Mouse (Mus musculus) thymus, adult 2 months (tissue): ENCODE results near the gene Pacrg. TPM values are rescaled to one million over a fixed set of nuclear protein-coding genes. Genes with fewer than 3 reads are reported as not detected.

Experiments
- DNase-seq: peaks from one replicate; pipeline ENCODE4 v3.0.0; 2021
- H3K27ac ChIP-seq: fragments of 200-500 bp; 2 replicates; pipeline ENCODE4 v1.5.1; 2012; ENCODE audit warnings: low read length, control low read depth; ENCODE audit not compliant: control insufficient read depth, insufficient read depth
- H3K27me3 ChIP-seq: fragments of 200-500 bp; 2 replicates; pipeline ENCODE4 v1.6.1; 2012; ENCODE audit warnings: mild to moderate bottlenecking, low read length, moderate library complexity, mixed read lengths; ENCODE audit not compliant: control insufficient read depth, insufficient read depth
- H3K36me3 ChIP-seq: fragments of 200-500 bp; 2 replicates; pipeline ENCODE4 v1.6.1; 2012; ENCODE audit warnings: mild to moderate bottlenecking, low read length, moderate library complexity; ENCODE audit not compliant: control insufficient read depth, insufficient read depth
- H3K4me1 ChIP-seq: fragments of 200-500 bp; replicated peaks from 2 replicates; pipeline ENCODE4 v1.6.1; 2012; ENCODE audit warnings: low read length; ENCODE audit not compliant: control insufficient read depth, insufficient read depth
- H3K4me3 ChIP-seq: fragments of 200-500 bp; 2 replicates; pipeline ENCODE4 v1.5.1; 2012; ENCODE audit warnings: mild to moderate bottlenecking, low read length, control low read depth, moderate library complexity; ENCODE audit not compliant: control insufficient read depth, insufficient read depth
- CTCF ChIP-seq: fragments of 200-500 bp; IDR thresholded peaks from 2 replicates; pipeline ENCODE4 v1.5.1; 2012; ENCODE audit warnings: mild to moderate bottlenecking, control low read depth, low read length, moderate library complexity, borderline replicate concordance; ENCODE audit not compliant: control insufficient read depth, poor library complexity, insufficient read depth; ENCODE audit errors: extremely low read depth
- POLR2A ChIP-seq: fragments of 200-500 bp; IDR thresholded peaks from 2 replicates; pipeline ENCODE4 v1.6.1; 2012; ENCODE audit warnings: mild to moderate bottlenecking, low read length, control low read depth, moderate library complexity; ENCODE audit not compliant: control insufficient read depth, poor library complexity, insufficient read depth; ENCODE audit errors: extremely low read depth
- WGBS: fragments of 180-500 bp; shearing (Covaris S2); methylation state at CpG from one replicate; pipeline ENCODE4 v1.1.7; 2018; 5-methylcytosine and 5-hydroxymethylcytosine counted together
- polyA plus RNA-seq: library from polyadenylated mRNA; depleted of rRNA; stranded (reverse); fragments of >200 nt; gene quantifications from 2 replicates; pipeline ENCODE4 v1.2.3, GENCODE M21; 2012

Gene Pacrg
- polyA plus RNA-seq, 1 experiment: 0.34 TPM

DNA sequence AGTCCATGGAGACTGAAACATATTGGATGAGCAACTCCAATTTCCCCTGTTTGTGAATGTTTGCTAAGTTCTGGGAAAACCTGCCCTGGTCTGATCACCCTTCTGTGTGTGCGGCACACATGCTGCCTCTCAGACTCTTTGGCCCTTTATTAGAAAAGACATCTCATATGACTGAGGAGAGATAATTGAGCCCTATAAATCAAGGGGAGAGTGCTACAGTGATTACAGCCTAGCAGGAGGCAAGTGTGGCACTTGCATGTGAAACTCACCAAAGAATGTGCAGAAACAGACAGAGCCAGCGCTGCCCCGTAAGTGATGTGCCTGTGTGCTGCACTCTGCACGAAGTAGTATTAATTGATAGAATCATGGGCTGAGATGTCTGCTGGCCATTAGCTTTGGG, 383.7 kb downstream of the Pacrg start:
- no peak for DNase-seq
- Histone ChIP-seq H3K4me1 (no peaks in the 10 kb centered on the region), H3K27me3 (no peaks in the 10 kb centered on the region), H3K27ac (no peak overlapping the region), H3K4me3 (no peak overlapping the region), H3K36me3 (no peaks in the 10 kb centered on the region)
- WGBS: 96% methylated on average over 4 of the region's 4 CpGs
- TF ChIP-seq POLR2A: no peak
- no peak for TF ChIP-seq CTCF

DNA sequence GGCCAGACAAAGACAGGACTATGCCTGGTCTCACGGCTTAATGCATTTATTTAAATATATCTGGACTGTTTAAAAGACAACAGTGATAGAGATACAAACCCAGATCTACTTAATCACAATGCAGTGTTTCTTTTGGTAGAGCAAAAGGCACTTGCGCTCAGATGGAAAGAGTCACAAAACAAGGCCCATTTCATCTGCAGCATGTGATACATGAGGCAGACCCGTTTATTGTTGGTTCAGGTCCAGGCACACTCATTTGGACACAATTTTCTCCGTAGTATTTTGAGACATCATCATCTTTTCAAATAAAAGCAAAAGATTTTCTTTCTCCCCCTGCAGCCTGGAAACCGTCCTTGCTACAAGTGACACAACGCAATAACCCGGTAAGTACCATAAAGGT, 384.1 kb downstream of the Pacrg start:
- no peak for DNase-seq
- WGBS: 90% methylated on average over 7 of the region's 7 CpGs
- Histone ChIP-seq H3K27ac (no peak overlapping the region), H3K27me3 (no peaks in the 10 kb centered on the region), H3K36me3 (no peaks in the 10 kb centered on the region), H3K4me3 (no peak overlapping the region), H3K4me1 (no peaks in the 10 kb centered on the region)
- TF ChIP-seq CTCF (no peak), POLR2A (no peak)

DNA sequence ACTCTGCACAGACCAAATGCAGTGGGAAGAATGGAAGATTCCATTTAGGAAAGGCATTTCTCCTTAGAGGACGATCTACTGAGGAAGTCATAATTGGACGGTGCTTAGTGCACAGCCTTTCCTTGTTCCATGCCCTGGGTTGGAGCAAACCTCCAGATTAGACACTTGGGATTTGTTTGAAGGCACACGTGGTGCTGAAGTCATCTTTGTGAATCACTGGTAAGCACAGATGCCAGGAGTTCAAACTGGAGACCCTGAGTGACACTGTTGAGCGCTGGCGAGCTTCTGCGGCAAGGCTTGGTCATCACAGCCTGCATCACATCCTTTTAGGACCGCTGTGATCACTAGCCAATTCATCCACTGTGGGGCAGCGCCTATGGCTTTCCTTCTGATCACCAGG, 385.7 kb downstream of the Pacrg start:
- no peak overlapping the region for H3K4me3 ChIP-seq
- no peaks in the 10 kb centered on the region for H3K36me3 ChIP-seq
- DNase-seq: no peak
- H3K27ac ChIP-seq: no peak overlapping the region
- no peaks in the 10 kb centered on the region for H3K4me1 ChIP-seq
- H3K27me3 ChIP-seq: no peaks in the 10 kb centered on the region
- TF ChIP-seq POLR2A (no peak), CTCF (no peak)
- 94% methylated on average over 8 of the region's 8 CpGs for WGBS

DNA sequence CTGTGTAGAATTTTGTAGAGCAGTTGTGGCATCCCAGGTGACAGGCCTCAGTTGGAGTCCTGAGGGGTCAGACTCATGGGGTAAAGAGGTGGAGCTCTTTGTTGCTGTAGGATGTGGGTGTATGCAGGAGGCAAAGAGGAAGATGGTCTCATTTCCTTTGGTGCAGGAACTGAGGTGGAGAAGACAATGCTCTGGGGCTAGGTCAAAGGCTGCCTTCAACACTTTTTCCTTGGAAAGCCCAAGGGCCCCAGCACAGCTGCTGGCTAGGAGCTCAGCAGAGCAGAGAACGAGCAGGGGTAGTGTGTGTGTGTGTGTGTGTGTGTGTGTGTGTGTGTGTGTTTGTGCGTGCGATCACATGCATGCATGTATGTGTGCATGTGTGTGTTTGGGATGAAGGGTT, 387.3 kb downstream of the Pacrg start:
- H3K36me3 ChIP-seq: no peaks in the 10 kb centered on the region
- no peak overlapping the region for H3K27ac ChIP-seq
- H3K27me3 ChIP-seq: no peaks in the 10 kb centered on the region
- TF ChIP-seq CTCF: no peak
- TF ChIP-seq POLR2A: no peak
- DNase-seq: no peak
- WGBS: 86% methylated on average over 3 of the region's 3 CpGs
- no peak overlapping the region for H3K4me3 ChIP-seq
- H3K4me1 ChIP-seq: no peaks in the 10 kb centered on the region

DNA sequence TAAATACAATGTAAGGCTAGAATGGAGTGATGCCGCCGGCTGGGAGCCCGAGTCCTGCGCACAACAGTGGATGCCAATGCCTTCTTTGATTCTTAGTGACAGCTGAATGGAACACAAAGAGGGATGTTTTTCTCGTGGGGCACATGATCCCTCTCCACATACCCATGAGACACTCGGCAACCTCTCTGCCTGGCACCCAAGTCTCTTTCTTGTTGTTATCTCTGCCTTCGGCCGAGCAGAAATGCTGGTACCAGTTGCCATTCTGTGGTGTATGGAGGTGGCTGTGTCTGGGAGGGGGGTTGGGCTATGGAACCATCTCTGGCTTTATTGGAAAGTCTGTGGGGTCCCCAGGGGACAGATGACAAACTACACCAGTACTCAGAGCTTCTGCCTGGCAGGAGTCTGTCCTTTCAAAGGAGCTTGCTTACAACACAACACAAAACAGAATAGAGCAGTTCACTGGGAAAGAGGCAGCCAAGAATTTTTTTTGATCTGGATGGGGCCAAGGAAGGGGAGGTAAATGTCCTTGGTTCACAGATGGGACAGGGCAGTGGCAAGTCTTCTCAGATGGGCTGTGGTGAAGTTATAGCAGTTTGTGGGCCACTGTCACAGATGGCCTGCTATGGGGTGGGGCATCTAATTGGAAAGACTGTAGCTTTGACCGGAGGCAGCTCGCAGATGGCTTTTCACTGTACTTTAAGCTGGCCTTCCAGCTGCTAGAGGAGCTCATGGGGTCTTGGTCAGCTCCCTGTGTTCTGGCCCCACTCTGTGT, 388.6 kb downstream of the Pacrg start:
- DNase-seq: no peak
- no peaks in the 10 kb centered on the region for H3K4me1 ChIP-seq
- H3K36me3 ChIP-seq: no peaks in the 10 kb centered on the region
- 94% methylated on average over 10 of the region's 10 CpGs for whole genome bisulfite sequencing
- H3K27me3 ChIP-seq: no peaks in the 10 kb centered on the region
- TF ChIP-seq CTCF (no peak), POLR2A (no peak)
- H3K27ac ChIP-seq: no peak overlapping the region
- H3K4me3 ChIP-seq: no peak overlapping the region

DNA sequence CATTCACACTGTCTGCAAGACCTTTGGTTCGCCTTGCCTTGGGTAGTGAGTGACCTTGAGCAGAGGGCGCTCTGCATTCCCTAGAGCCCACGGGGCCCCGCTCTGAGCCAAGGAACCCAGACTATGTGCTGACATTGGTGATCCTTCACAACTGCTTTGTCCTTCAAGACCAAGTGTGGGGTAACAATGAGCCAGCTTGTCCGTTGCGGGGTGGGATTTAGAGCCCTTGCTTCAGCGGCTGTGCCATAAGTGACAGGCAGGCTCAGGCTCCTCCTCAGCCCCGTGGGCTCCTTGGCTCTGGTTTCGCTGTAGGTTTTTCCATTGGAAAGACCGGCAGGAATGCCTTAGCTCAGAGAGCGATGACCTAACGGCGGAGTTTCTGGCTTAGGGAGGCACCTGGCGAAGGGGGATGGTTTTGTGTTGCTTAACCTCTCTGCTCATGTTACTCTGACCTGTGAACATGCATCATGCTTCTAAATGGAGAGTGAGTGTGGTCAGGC, 390.3 kb downstream of the Pacrg start:
- H3K27ac ChIP-seq: no peak overlapping the region
- 94% methylated on average over 14 of the region's 14 CpGs for WGBS
- H3K27me3 ChIP-seq: no peaks in the 10 kb centered on the region
- TF ChIP-seq CTCF: no peak
- TF ChIP-seq POLR2A: no peak
- H3K4me3 ChIP-seq: no peak overlapping the region
- no peak for DNase-seq
- H3K4me1 ChIP-seq: no peaks in the 10 kb centered on the region
- H3K36me3 ChIP-seq: no peaks in the 10 kb centered on the region
